Mouse (Mus musculus): ENCODE results near the gene Entpd1. TPM values are rescaled to one million over a fixed set of nuclear protein-coding genes. Genes with fewer than 3 reads are reported as not detected.
"Not testable (repeated sequence)": the region's sequence is repeated elsewhere in the genome, so short reads cannot be mapped to it uniquely, and the experiment has no call there.

Entpd1 gene
- polyA plus RNA-seq, 1 experiment = 12.0 TPM

GRCm38 (mm10) chr19:40605189-40605588, 7.0 kb upstream of the Entpd1 start:
- no peak overlapping the region for H3K4me3 ChIP-seq (replicated peaks; ENCODE audit: insufficient read depth, low read depth, low read length)
- DNase-seq = no peak
- TF ChIP-seq POLR2A (IDR thresholded peaks at IDR 0.05; ENCODE audit: borderline replicate concordance, insufficient read depth, low read length) = no peak
- no peak for TF ChIP-seq CTCF (IDR thresholded peaks at IDR 0.05; ENCODE audit: borderline replicate concordance, insufficient read depth, low read depth, low read length)
- no peaks in the 10 kb centered on the region for H3K4me1 ChIP-seq (ENCODE audit: control insufficient read depth, insufficient read depth, low read length)
- H3K27me3 ChIP-seq (ENCODE audit: control insufficient read depth, insufficient read depth, low read length) = no peaks in the 10 kb centered on the region
- 92% methylated on average over 9 of the region's 9 CpGs for WGBS
- H3K27ac ChIP-seq (ENCODE audit: insufficient read depth, low read length) = no peak overlapping the region

DNA sequence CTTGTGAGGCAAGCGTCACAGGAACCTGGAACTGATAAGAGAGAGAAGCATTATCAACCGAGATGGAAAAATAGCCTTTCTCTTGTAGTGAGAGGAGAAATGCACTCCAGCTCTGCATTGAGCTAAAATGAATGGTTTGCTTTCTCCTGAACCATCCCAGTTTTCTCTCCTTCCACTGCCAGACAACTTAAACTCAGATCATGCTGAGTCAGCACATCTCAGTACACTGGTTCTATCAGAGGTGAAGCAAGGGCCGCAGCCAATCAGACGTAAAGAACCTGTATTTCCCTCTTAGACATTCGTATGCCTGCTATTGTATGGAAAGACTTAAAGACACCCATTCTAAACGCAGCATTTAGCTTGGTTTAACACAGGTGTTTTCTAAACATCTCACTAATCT, 4.5 kb upstream of the Entpd1 start:
- no peak for DNase-seq
- no peak overlapping the region for H3K27ac ChIP-seq (ENCODE audit: insufficient read depth, low read length)
- no peak overlapping the region for H3K4me3 ChIP-seq (replicated peaks; ENCODE audit: insufficient read depth, low read depth, low read length)
- H3K4me1 ChIP-seq (ENCODE audit: control insufficient read depth, insufficient read depth, low read length) = no peaks in the 10 kb centered on the region
- no peak for TF ChIP-seq POLR2A (IDR thresholded peaks at IDR 0.05; ENCODE audit: borderline replicate concordance, insufficient read depth, low read length)
- no peak for TF ChIP-seq CTCF (IDR thresholded peaks at IDR 0.05; ENCODE audit: borderline replicate concordance, insufficient read depth, low read depth, low read length)
- 91% methylated on average over 6 of the region's 6 CpGs for whole genome bisulfite sequencing
- H3K27me3 ChIP-seq (ENCODE audit: control insufficient read depth, insufficient read depth, low read length) = no peaks in the 10 kb centered on the region

DNA sequence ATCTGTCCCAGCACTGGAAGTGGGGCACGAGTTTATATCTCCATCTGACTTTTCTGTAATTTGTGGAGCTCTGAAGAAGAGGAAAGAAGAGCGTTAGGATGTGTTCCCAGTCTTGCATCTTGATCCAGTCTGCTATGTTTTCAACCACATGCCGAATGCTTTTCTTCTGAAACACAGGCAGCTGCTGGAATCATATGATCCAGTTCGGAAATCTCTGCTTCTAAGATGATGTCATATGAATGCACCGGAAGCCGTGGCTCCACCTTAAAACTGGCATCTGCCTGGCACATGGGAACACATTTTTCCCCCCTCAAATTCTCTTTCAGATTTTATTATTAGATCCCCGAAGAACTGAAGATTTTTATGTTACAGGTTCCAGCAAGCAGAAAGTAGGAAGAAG, 2.6 kb downstream of the Entpd1 start:
- Histone ChIP-seq H3K27me3 (ENCODE audit: control insufficient read depth, insufficient read depth, low read length) (no peaks in the 10 kb centered on the region), H3K4me3 (replicated peaks; ENCODE audit: insufficient read depth, low read depth, low read length) (no peak overlapping the region), H3K27ac (ENCODE audit: insufficient read depth, low read length) (no peak overlapping the region), H3K4me1 (ENCODE audit: control insufficient read depth, insufficient read depth, low read length) (no peaks in the 10 kb centered on the region)
- 75% methylated on average over 7 of the region's 7 CpGs for WGBS
- no peak for DNase-seq
- no peak for TF ChIP-seq CTCF (IDR thresholded peaks at IDR 0.05; ENCODE audit: borderline replicate concordance, insufficient read depth, low read depth, low read length)
- TF ChIP-seq POLR2A (IDR thresholded peaks at IDR 0.05; ENCODE audit: borderline replicate concordance, insufficient read depth, low read length) = no peak

- no peak overlapping the region for H3K4me3 ChIP-seq (replicated peaks; ENCODE audit: insufficient read depth, low read depth, low read length)
- TF ChIP-seq CTCF (IDR thresholded peaks at IDR 0.05; ENCODE audit: borderline replicate concordance, insufficient read depth, low read depth, low read length) (no peak), POLR2A (IDR thresholded peaks at IDR 0.05; ENCODE audit: borderline replicate concordance, insufficient read depth, low read length) (no peak)
- no peaks in the 10 kb centered on the region for H3K4me1 ChIP-seq (ENCODE audit: control insufficient read depth, insufficient read depth, low read length)
- DNase-seq = no peak
- H3K27ac ChIP-seq (ENCODE audit: insufficient read depth, low read length) = no peak overlapping the region
- no peaks in the 10 kb centered on the region; the same call in 1 of the 2 replicates for H3K27me3 ChIP-seq (ENCODE audit: control insufficient read depth, insufficient read depth, low read length)
- 72% methylated on average over 7 of the region's 7 CpGs for WGBS
Observed at GRCm38 (mm10) chr19:40616021-40616420, 3.9 kb downstream of the Entpd1 start.

GRCm38 (mm10) chr19:40621616-40622015, 9.4 kb downstream of the Entpd1 start:
- WGBS = 62% methylated on average over 8 of the region's 26 CpGs
- not testable (repeated sequence) for H3K27me3 ChIP-seq (ENCODE audit: control insufficient read depth, insufficient read depth, low read length); H3K4me1 ChIP-seq (ENCODE audit: control insufficient read depth, insufficient read depth, low read length); DNase-seq; H3K4me3 ChIP-seq (replicated peaks; ENCODE audit: insufficient read depth, low read depth, low read length); H3K27ac ChIP-seq (ENCODE audit: insufficient read depth, low read length)

GRCm38 (mm10) chr19:40625935-40626334, 13.8 kb downstream of the Entpd1 start:
- no peak overlapping the region for H3K27ac ChIP-seq (ENCODE audit: insufficient read depth, low read length)
- DNase-seq = no peak
- no peak for TF ChIP-seq POLR2A (IDR thresholded peaks at IDR 0.05; ENCODE audit: borderline replicate concordance, insufficient read depth, low read length)
- no peak for TF ChIP-seq CTCF (IDR thresholded peaks at IDR 0.05; ENCODE audit: borderline replicate concordance, insufficient read depth, low read depth, low read length)
- H3K4me3 ChIP-seq (replicated peaks; ENCODE audit: insufficient read depth, low read depth, low read length) = no peak overlapping the region
- no peaks in the 10 kb centered on the region for H3K4me1 ChIP-seq (ENCODE audit: control insufficient read depth, insufficient read depth, low read length)
- no peaks in the 10 kb centered on the region; the same call in 1 of the 2 replicates for H3K27me3 ChIP-seq (ENCODE audit: control insufficient read depth, insufficient read depth, low read length)
- 64% methylated on average over 12 of the region's 12 CpGs for WGBS

DNA sequence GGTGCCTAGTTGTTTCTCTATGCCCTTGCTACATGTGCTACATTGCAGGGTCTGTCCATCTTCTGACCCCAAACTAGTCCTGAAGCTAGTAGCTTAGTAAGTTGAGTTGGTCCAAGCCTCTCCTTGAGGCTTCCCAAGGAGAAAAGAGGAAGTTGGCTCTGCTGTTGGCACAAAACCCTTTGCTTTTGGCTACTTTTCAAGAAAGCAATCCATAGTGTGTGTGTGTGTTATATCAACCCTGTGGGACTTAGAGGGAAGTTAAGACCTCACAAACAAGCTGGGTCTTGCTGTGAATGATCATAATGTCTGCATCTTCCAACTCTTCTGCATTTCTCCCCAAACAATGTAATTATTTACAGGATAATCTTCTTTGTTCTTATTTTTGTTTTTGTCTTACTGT, 16.8 kb downstream of the Entpd1 start:
- no peaks in the 10 kb centered on the region for H3K27me3 ChIP-seq (ENCODE audit: control insufficient read depth, insufficient read depth, low read length)
- DNase-seq = no peak
- H3K4me1 ChIP-seq (ENCODE audit: control insufficient read depth, insufficient read depth, low read length) = no peaks in the 10 kb centered on the region
- TF ChIP-seq CTCF (IDR thresholded peaks at IDR 0.05; ENCODE audit: borderline replicate concordance, insufficient read depth, low read depth, low read length) = no peak
- TF ChIP-seq POLR2A (IDR thresholded peaks at IDR 0.05; ENCODE audit: borderline replicate concordance, insufficient read depth, low read length) = no peak
- H3K4me3 ChIP-seq (replicated peaks; ENCODE audit: insufficient read depth, low read depth, low read length) = no peak overlapping the region
- H3K27ac ChIP-seq (ENCODE audit: insufficient read depth, low read length) = no peak overlapping the region

DNA sequence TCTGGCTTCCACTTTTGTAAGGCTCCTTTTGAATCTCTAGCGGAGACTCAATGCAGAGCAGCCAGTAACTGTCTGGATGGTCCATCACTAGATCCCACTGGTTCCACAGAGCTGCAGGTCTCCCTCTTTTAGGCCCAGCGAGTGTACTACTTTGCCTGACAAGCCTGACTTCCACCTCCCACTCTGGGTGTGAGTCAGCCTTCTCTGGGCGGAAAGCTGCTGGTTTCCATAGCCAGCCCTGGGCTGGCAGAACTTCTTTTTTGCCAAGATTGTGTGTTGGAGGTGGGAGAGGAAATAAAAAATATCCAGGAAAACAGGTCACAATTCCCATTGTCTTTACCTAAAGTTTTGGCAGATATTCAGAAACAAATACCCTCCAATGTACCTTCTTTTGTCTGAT, 17.9 kb downstream of the Entpd1 start:
- WGBS = 80% methylated on average over 3 of the region's 3 CpGs
- no peak for DNase-seq
- no peaks in the 10 kb centered on the region for H3K27me3 ChIP-seq (ENCODE audit: control insufficient read depth, insufficient read depth, low read length)
- no peak overlapping the region for H3K4me3 ChIP-seq (replicated peaks; ENCODE audit: insufficient read depth, low read depth, low read length)
- no peaks in the 10 kb centered on the region for H3K4me1 ChIP-seq (ENCODE audit: control insufficient read depth, insufficient read depth, low read length)
- TF ChIP-seq POLR2A (IDR thresholded peaks at IDR 0.05; ENCODE audit: borderline replicate concordance, insufficient read depth, low read length) (no peak), CTCF (IDR thresholded peaks at IDR 0.05; ENCODE audit: borderline replicate concordance, insufficient read depth, low read depth, low read length) (no peak)
- H3K27ac ChIP-seq (ENCODE audit: insufficient read depth, low read length) = no peak overlapping the region

DNA sequence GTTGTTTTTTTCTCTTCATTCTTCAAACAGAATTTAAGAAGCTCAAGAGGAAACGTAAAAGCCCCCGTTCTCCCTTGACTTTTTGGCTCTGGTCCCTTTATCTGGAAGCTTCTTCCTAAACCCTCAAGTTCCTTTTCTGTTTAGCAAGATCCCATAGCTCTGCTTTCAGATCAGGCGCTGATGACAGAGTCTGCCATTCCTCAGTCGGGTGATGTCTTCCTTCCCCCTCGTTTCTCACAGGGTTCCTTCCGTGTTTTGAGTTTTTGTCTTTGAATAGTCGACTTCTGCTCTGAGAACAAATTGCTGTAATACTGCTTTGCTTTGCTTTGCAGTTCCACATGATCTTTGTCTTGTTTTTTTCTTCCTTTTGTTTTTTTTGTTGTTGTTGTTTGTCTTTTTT, 18.4 kb downstream of the Entpd1 start:
- no peaks in the 10 kb centered on the region for H3K27me3 ChIP-seq (ENCODE audit: control insufficient read depth, insufficient read depth, low read length)
- no peak overlapping the region for H3K27ac ChIP-seq (ENCODE audit: insufficient read depth, low read length)
- 81% methylated on average over 7 of the region's 7 CpGs for WGBS
- H3K4me1 ChIP-seq (ENCODE audit: control insufficient read depth, insufficient read depth, low read length) = no peaks in the 10 kb centered on the region
- TF ChIP-seq POLR2A (IDR thresholded peaks at IDR 0.05; ENCODE audit: borderline replicate concordance, insufficient read depth, low read length) (no peak), CTCF (IDR thresholded peaks at IDR 0.05; ENCODE audit: borderline replicate concordance, insufficient read depth, low read depth, low read length) (no peak)
- no peak overlapping the region for H3K4me3 ChIP-seq (replicated peaks; ENCODE audit: insufficient read depth, low read depth, low read length)
- no peak for DNase-seq
